Mouse (Mus musculus) megakaryocyte, embryonic 14.5 days (primary cell): Measurements from ENCODE around the gene Phc1.

Experiments used
- FLI1 ChIP-seq: IDR thresholded peaks from 2 replicates; pipeline ENCODE4 v1.6.1; 2012; ENCODE audit warnings: low read length, inconsistent platforms, mixed read lengths
- GATA1 ChIP-seq: IDR thresholded peaks from 3 replicates; pipeline ENCODE4 v1.6.1; 2012; ENCODE audit warnings: mixed read lengths, low read length, inconsistent platforms, borderline replicate concordance

DNA sequence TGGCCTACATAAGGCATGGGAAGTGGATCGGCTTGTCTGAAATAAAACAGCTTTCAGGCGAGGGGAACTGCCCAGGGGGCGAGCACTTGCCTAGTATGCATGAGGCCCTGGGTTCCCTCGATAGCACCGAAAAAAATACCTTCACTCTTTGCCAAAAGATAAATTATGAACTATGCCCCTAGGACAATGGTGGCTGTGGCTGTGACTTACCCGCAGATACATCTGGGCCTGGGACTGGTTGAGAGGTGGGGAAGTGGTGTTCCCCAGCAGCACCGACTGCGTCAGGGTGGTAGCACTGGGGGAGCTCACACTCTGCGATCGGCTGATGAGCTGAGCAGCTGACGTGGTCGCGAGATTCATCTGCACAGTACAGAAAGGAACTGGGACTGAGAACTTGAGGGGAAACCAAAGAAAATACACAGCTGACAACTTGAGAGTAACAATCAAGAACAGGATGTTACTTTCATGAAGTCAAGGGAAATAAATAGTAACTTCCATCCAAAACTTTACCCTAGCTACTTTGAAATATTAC is 7.2 kb downstream of the Phc1 start:
- TF ChIP-seq GATA1 (no peak), FLI1 (no peak)
